Mouse (Mus musculus) embryonic facial prominence, embryonic 13.5 days (tissue): ENCODE results near the gene Agap1. TPM values are rescaled to one million over a fixed set of nuclear protein-coding genes. Genes with fewer than 3 reads are reported as not detected.

Experiments used
- ATAC-seq: fragments of 200-750 bp; cut with Nextera tagmentation; 2 replicates; pipeline ENCODE4 v1.8.0; 2017; ENCODE audit warnings: low read depth; ENCODE audit not compliant: insufficient number of reproducible peaks, insufficient read depth, low FRiP score, low TSS enrichment
- H3K27ac ChIP-seq: fragments of 300-500 bp; sonication (generic); 2 replicates; pipeline ENCODE4 v1.5.1; 2015; ENCODE audit warnings: moderate library complexity, mild to moderate bottlenecking, inconsistent platforms
- H3K27me3 ChIP-seq: fragments of 300-500 bp; sonication (generic); 2 replicates; pipeline ENCODE4 v1.6.1; 2015; ENCODE audit warnings: mild to moderate bottlenecking, inconsistent platforms
- H3K36me3 ChIP-seq: fragments of 300-500 bp; sonication (generic); 2 replicates; pipeline ENCODE4 v1.6.1; 2015; ENCODE audit warnings: mild to moderate bottlenecking, inconsistent platforms
- H3K4me1 ChIP-seq: fragments of 300-500 bp; sonication (generic); 2 replicates; pipeline ENCODE4 v1.6.1; 2015; ENCODE audit warnings: inconsistent platforms
- H3K4me2 ChIP-seq: fragments of 300-500 bp; sonication (generic); 2 replicates; pipeline ENCODE4 v1.6.1; 2015; ENCODE audit warnings: moderate library complexity, mild to moderate bottlenecking, inconsistent platforms
- H3K4me3 ChIP-seq: fragments of 300-500 bp; sonication (generic); 2 replicates; pipeline ENCODE4 v1.5.1; 2015; ENCODE audit warnings: mild to moderate bottlenecking, inconsistent platforms
- H3K9ac ChIP-seq: fragments of 300-500 bp; sonication (generic); 2 replicates; pipeline ENCODE4 v1.6.1; 2015; ENCODE audit warnings: mild to moderate bottlenecking, inconsistent platforms
- H3K9me3 ChIP-seq: fragments of 300-500 bp; sonication (generic); 2 replicates; pipeline ENCODE4 v1.6.1; 2016; ENCODE audit warnings: inconsistent platforms
- WGBS: fragments of 180-500 bp; shearing (Covaris S2); methylation state at CpG from one replicate; pipeline ENCODE4 v1.1.7; 2015; ENCODE audit warnings: mixed read lengths; 5-methylcytosine and 5-hydroxymethylcytosine counted together
- polyA plus RNA-seq: library from polyadenylated mRNA; unstranded; fragments of >200 nt; fragmentation: Nextera tagmentation; extraction: Ambion mirVana; gene quantifications from 2 replicates; pipeline ENCODE4 v1.2.1, GENCODE M21; 2015

Gene Agap1
- polyA plus RNA-seq, 1 experiment from 2014 or later: 14.4 TPM

DNA sequence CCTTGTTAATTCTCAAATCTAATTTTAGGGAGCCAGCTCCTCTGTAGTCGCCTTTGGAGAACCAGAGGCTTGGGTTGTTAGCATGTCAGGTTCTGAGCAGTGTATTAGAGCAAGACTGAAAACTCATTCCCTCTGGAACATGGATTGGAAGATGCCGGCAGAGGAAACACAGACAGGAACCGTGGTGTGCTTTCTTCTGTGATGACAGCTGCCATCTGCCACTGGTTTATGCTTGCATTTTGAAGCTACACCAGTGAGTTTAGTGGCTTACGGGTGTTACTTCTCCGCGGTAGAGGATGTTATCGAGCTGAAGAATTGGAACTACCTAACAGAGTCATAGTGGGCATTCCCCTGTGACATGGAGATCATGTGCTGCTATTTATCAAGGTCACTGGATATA lies 136.4 kb downstream of the Agap1 start:
- H3K4me3 ChIP-seq: no peak overlapping the region
- WGBS: 85% methylated on average over 7 of the region's 7 CpGs
- H3K4me2 ChIP-seq: no peak overlapping the region
- H3K4me1 ChIP-seq: peaks cover 11% of the 10 kb centered on the region; the same call in 1 of the 2 replicates
- peaks cover 13% of the 10 kb centered on the region for H3K36me3 ChIP-seq
- peaks cover 7% of the 10 kb centered on the region for H3K9me3 ChIP-seq
- H3K27me3 ChIP-seq: no peaks in the 10 kb centered on the region
- no peak overlapping the region for H3K9ac ChIP-seq
- no peak for ATAC-seq
- no peak overlapping the region for H3K27ac ChIP-seq

DNA sequence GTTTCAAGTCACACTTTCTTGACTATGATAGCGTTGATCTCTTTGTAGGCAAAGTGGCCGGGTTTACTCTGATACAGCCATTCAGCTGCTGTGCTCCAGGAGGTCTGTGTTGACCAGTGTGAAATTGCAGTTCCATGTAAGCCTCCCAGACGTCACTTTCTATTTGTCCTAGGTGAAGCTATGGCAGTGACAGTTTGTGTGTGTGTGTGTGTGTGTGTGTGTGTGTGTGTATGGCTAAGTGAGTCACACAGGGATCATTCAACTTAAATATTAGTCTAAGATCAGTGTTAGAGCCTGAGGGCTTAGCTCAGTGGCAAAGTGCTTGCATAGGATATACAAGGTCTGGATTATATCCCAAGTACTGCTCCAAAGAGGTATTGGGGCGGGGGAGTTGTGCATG lies 138.6 kb downstream of the Agap1 start:
- Histone ChIP-seq H3K36me3 (peaks cover 13% of the 10 kb centered on the region), H3K27ac (no peak overlapping the region), H3K9me3 (peaks cover 7% of the 10 kb centered on the region), H3K4me1 (peaks cover 9% of the 10 kb centered on the region; the same call in 1 of the 2 replicates), H3K4me3 (no peak overlapping the region), H3K4me2 (no peak overlapping the region), H3K27me3 (no peaks in the 10 kb centered on the region), H3K9ac (no peak overlapping the region)
- WGBS: 81% methylated on average over 4 of the region's 4 CpGs
- ATAC-seq: no peak

DNA sequence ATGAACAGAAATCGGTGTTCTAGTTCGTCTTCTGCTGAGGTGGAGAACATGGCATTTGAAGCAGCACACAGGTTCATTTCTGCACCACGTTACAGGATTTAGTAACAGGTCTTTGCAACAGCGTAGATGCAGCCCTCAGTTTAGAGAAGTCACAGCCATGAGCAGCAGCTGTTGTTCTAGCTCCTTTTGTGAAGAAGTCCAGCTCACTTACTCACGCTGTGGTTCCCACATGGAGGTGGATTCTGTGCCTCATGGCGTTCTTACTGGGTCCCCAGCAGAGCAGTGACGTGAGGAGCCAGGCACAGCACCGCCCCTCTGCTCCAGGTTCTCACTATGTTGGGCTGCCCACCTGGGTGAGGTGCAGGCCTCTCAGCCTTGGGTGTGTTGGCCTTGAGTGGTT lies 140.4 kb downstream of the Agap1 start:
- WGBS: 88% methylated on average over 8 of the region's 8 CpGs
- no peak overlapping the region for H3K4me2 ChIP-seq

DNA sequence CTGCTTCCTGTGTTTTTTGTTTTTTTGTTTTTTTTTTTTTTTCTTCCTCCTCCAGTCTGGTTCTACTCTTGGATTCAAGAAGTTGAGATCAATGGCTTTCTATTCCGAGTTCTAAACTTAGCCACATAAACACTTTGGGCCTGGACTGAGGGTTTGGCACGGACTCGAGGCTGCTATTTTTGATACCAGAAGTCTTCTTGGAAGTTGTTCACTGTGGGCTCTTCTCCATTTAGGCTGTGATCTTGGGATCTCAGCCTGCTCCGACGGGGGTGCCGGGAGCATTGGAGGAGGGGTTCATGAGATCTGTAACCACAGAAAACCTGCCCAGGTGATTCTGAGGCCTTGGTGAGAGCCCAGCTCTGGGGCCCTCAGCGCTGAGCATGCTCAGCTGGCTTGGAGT lies 140.8 kb downstream of the Agap1 start:
- WGBS: 90% methylated on average over 7 of the region's 7 CpGs
- Histone ChIP-seq H3K4me1 (peaks cover 25% of the 10 kb centered on the region), H3K9me3 (peaks cover 7% of the 10 kb centered on the region)

More for the DNA sequence above, 140.4 kb downstream of the Agap1 start:
- no peaks in the 10 kb centered on the region for H3K27me3 ChIP-seq
- no peak overlapping the region for H3K4me3 ChIP-seq
- no peak overlapping the region for H3K27ac ChIP-seq
- peaks cover 21% of the 10 kb centered on the region for H3K4me1 ChIP-seq
- H3K36me3 ChIP-seq: peaks cover 13% of the 10 kb centered on the region
- no peak for ATAC-seq
- peaks cover 7% of the 10 kb centered on the region for H3K9me3 ChIP-seq
- no peak overlapping the region for H3K9ac ChIP-seq

DNA sequence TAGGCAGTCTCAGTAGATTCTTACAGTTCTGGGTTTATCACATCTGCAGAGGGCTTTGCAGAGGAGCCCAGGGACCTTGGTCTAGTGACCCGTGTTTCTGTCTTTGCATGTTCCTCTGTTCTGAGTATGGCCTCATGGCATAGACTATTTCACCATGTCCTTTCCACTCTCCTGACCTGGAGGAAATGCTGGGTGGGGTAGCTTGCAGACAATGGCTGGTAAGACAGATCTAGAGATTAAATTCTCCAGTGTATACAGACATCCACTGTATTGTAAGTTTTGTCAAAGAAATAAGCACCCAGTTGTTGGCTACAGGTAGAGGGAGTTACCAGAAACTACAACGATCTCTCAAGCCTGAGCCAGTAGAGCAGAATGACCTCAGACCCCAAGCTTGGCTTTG lies 141.6 kb downstream of the Agap1 start:
- Histone ChIP-seq H3K9me3 (peaks cover 7% of the 10 kb centered on the region), H3K4me3 (no peak overlapping the region), H3K4me1 (peaks cover 33% of the 10 kb centered on the region), H3K4me2 (no peak overlapping the region), H3K9ac (no peak overlapping the region), H3K27ac (no peak overlapping the region), H3K27me3 (no peaks in the 10 kb centered on the region), H3K36me3 (peaks cover 11% of the 10 kb centered on the region)
- 84% methylated on average over 2 of the region's 2 CpGs for whole genome bisulfite sequencing
- no peak for ATAC-seq

More for the DNA sequence above, 140.8 kb downstream of the Agap1 start:
- no peaks in the 10 kb centered on the region for H3K27me3 ChIP-seq
- H3K4me3 ChIP-seq: no peak overlapping the region
- H3K27ac ChIP-seq: no peak overlapping the region
- H3K9ac ChIP-seq: no peak overlapping the region
- no peak overlapping the region for H3K4me2 ChIP-seq
- peaks cover 13% of the 10 kb centered on the region for H3K36me3 ChIP-seq
- no peak for ATAC-seq

DNA sequence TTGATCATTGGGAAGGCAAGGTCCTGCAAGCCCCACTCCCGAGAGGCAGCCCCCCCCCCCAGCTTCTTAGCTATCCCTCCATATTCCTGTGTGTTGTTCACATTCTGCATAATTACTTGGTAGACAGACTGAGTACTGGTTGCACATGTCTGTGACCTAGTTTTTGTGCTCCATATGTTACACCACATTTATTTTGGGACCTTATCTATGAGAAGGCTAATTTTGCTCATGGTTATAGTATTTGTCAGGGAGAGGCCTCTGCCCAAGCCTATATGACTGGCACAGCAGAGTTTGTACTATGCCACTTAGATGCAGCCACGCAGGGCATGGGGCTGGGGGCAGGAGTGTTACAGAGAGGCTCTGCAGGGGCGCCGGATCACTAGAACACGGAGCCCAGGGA lies 144.3 kb downstream of the Agap1 start:
- WGBS: 85% methylated on average over 5 of the region's 5 CpGs
- Histone ChIP-seq H3K4me2 (no peak overlapping the region), H3K4me1 (peaks cover 46% of the 10 kb centered on the region), H3K27ac (no peak overlapping the region), H3K27me3 (no peaks in the 10 kb centered on the region), H3K9ac (no peak overlapping the region), H3K4me3 (no peak overlapping the region), H3K36me3 (no peaks in the 10 kb centered on the region), H3K9me3 (no peaks in the 10 kb centered on the region)
- ATAC-seq: no peak

DNA sequence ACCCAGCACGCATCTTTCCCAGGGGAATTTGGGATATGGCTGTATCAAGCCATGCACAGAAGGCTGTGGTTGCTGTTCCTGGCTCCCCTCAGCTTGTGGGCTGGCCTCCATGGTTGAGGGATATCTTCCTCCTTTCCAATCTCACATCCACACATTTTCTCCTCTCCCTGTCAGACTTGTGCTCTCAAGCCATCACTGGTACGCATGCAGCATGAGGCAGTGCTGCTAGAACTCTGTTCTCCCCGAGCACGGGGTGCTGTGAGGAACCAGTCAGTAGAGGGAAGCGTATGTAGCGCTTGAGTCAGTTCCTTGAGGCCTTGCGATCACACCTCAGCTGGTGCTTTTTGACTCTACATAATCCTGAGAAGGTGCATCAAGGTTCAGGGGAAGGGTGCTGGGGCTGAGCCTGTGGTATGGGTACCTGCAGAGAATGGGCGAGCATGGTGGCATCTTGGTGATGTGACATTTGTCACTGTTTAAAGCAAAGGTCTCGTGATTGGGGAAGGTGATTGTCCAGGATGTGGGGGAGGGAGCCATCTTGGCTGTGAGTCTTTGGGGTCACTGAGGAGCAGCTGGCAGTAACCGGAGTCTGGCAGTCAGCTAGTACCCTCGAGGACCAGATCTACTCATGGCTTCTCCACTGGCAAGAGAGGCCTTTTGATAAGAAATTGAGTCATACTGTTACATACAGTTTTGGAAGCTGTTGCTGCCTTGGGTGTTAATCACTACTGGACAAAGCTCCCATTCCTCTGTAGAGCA lies 145.6 kb downstream of the Agap1 start:
- H3K4me2 ChIP-seq: no peak overlapping the region
- H3K9me3 ChIP-seq: no peaks in the 10 kb centered on the region
- no peak for ATAC-seq
- H3K27ac ChIP-seq: no peak overlapping the region
- no peaks in the 10 kb centered on the region for H3K27me3 ChIP-seq
- H3K36me3 ChIP-seq: no peaks in the 10 kb centered on the region
- H3K4me3 ChIP-seq: no peak overlapping the region
- no peak overlapping the region for H3K9ac ChIP-seq
- H3K4me1 ChIP-seq: peaks cover 50% of the 10 kb centered on the region
- 85% methylated on average over 11 of the region's 11 CpGs for WGBS

DNA sequence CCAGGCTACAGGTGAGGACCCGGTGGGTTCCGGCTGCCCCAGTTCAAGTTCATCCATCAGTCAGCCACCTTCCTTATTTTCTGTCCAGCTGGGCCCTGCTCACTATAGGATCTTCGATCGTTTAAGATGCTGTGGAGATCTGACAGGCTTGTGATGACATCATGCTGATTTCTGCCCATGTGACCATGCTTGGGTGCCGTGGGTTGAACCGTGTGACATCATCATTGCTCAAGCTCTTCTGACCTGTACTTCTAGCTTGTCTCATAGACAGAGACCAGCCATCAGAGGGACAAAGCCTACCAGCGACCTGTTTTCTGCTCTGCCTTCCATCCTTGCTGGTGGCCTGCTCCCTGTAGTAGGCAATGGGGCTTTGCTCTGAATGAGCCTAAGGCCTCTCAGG lies 146.7 kb downstream of the Agap1 start:
- Histone ChIP-seq H3K9me3 (no peaks in the 10 kb centered on the region), H3K27ac (no peak overlapping the region), H3K4me1 (peaks cover 47% of the 10 kb centered on the region), H3K9ac (no peak overlapping the region), H3K4me3 (no peak overlapping the region), H3K4me2 (no peak overlapping the region), H3K36me3 (peaks cover 4% of the 10 kb centered on the region; the same call in 1 of the 2 replicates), H3K27me3 (no peaks in the 10 kb centered on the region)
- WGBS: 88% methylated on average over 7 of the region's 7 CpGs
- no peak for ATAC-seq

DNA sequence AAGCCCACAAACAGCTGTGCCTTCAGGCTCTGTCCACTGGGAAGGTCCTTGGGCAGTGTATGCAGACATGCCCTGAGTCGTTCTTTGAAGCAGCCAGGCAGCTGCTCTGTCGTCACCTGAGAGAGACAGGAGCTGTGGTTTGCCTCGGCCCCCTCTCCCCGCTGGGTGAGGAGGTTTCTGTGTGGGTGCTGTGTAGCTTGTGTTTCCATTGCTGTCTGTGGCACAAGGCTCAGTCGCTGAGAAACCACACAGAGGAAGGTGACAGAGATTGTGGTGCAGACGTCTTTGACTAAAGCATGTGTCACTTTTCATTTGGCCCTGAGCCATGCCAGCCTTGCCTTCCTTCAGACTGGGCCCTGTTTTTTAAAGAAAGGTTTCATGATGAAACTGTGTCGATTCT lies 148.3 kb downstream of the Agap1 start:
- no peaks in the 10 kb centered on the region for H3K27me3 ChIP-seq
- no peak overlapping the region for H3K27ac ChIP-seq
- no peaks in the 10 kb centered on the region for H3K9me3 ChIP-seq
- no peak overlapping the region for H3K4me2 ChIP-seq
- H3K36me3 ChIP-seq: peaks cover 4% of the 10 kb centered on the region; the same call in 1 of the 2 replicates
- 53% methylated on average over 7 of the region's 7 CpGs for WGBS
- H3K4me1 ChIP-seq: peaks cover 53% of the 10 kb centered on the region
- no peak overlapping the region for H3K4me3 ChIP-seq
- H3K9ac ChIP-seq: no peak overlapping the region
- ATAC-seq: no peak

DNA sequence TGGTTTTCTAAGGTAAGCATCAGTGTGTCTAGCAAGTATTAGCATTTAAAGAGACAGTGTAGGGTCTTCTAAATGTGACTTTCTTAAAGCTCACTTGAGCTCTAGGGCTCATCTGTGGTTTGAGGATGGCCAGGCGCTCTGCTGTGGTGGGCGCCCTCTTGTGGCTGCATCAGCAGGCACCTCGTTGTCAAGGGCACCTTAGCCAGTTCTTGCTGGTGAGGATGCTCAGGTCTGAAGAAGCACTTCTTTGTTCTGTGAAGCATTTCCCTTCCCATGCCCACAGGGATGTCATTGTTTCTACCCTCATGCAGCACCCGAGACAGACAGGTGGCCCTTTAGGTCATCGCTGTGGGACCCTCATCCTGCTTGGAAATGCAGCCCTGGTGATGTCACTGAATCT lies 152.0 kb downstream of the Agap1 start:
- Histone ChIP-seq H3K27me3 (no peaks in the 10 kb centered on the region), H3K27ac (no peak overlapping the region), H3K4me2 (no peak overlapping the region), H3K9ac (no peak overlapping the region), H3K4me1 (peaks cover 27% of the 10 kb centered on the region), H3K9me3 (no peaks in the 10 kb centered on the region), H3K36me3 (peaks cover 25% of the 10 kb centered on the region), H3K4me3 (no peak overlapping the region)
- ATAC-seq: no peak
- WGBS: 32% methylated on average over 5 of the region's 5 CpGs

DNA sequence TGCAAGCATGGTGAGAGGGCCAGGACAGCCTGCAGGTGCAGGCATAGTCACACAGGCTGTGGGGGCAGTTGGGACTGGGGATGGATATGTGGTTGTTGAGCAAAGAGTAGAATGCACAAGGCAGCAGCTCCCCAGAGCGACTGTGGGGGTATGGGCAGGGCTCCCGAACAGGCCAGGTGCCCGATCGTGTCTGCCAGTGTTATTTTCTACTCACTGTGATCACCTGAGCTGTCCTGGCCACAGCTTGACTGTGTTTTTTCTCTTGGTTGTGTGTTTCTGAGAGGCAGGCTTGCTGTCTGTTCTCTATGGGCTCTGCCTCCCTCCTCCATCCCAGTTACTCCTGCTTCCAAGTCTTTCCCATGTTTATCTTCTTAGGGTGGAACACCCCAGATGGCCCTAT lies 154.2 kb downstream of the Agap1 start:
- no peak for ATAC-seq
- Histone ChIP-seq H3K27ac (no peak overlapping the region), H3K4me3 (no peak overlapping the region), H3K4me1 (peaks cover 17% of the 10 kb centered on the region; the same call in 1 of the 2 replicates), H3K36me3 (peaks cover 34% of the 10 kb centered on the region), H3K4me2 (no peak overlapping the region), H3K9me3 (no peaks in the 10 kb centered on the region), H3K9ac (no peak overlapping the region), H3K27me3 (no peaks in the 10 kb centered on the region)
- WGBS: 78% methylated on average over 4 of the region's 4 CpGs

DNA sequence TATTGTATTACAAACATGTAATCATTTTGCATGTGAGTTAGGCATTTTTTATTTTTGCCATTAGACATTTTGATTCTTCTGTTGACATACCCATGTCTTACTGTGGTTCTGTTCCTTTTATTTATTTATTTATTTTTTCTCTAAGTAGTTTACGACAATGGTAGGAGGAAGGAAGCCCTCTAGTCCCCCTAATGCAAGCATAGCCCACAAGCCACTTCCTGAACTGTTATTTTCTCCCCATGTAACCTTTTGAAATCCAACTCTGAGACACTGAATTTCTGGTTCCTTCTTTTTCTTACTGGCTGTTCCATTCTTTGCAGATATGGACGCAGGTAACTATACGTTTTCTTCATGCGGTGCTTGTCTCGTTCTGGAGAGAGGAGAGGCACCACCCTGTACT lies 155.4 kb downstream of the Agap1 start:
- Histone ChIP-seq H3K4me1 (peaks cover 10% of the 10 kb centered on the region; the same call in 1 of the 2 replicates), H3K4me2 (no peak overlapping the region), H3K27me3 (no peaks in the 10 kb centered on the region), H3K4me3 (no peak overlapping the region), H3K36me3 (peaks cover 34% of the 10 kb centered on the region), H3K27ac (no peak overlapping the region), H3K9me3 (no peaks in the 10 kb centered on the region), H3K9ac (no peak overlapping the region)
- 94% methylated on average over 5 of the region's 5 CpGs for WGBS
- no peak for ATAC-seq
